Mouse (Mus musculus): ENCODE measurements around the gene Scoc.
"Not testable (repeated sequence)": the region's sequence is repeated elsewhere in the genome, so short reads cannot be mapped to it uniquely, and the experiment has no call there.

The Scoc gene

DNA sequence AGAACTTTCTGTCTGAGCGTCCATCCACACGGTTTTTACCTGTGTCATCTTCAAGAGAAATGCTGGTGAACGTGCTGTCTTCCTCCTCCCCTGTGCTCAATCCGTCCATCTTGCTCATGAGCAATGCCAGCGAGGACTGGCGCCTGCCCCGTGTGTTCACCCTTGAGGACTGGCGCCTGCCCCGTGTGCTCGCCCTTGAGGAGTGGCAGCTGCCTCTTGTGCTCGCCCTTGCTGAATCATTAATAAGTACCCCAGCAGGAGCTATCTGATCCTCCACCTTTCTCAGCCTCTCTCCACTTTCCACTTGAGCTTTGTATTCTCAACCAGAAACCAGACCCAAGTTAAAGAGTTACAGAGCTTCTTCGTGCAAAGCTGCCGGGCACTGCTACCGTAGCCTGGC lies at the start of gene Scoc:
Scoc (minus strand) TSS at position 170 of the 400 bp plus-strand sequence.
- DNase-seq (ENCODE audit: low spot score), result no peak

DNA sequence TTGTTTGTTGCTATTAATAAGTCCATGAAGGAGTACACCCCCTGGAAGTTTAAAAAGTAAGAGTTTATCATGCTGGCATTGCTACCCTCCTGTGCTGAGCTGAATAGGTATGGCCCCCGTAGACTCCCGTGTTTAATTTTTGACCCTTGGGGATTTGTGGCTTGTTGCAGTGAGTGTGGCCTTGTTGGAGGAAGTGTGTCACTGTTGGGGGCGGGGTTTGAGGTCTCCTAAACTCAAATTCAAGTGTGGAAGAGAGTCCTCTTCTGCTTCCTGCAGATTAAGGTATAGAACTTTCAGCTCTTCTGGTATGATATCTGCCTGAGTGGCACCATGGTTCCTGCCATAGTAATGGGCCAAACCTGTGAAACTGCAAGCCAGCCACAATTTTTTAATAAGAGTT lies 1.4 kb upstream of the Scoc start:
- no peak for DNase-seq (ENCODE audit: low spot score)

DNA sequence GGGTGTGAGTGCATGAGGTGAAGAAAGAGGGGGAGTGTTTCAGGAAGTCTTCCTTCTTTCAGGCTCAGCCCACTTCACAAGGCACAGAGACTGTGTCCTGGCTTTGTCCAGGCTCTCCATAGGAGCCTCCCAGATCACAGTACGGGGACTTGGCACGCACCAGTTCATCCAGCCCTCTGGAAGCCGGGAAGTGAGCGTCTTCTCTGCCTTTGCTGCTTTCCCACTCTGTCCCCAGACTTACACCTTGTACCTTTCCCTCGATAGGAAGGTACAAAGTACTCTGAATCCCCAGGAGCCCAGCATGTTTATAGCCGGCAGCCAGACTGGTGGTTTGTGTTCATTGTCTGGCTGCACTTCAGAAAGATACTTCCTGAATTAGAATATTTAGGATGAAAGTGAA lies 1.1 kb downstream of the Scoc start:
- no peak for DNase-seq (ENCODE audit: low spot score)

DNA sequence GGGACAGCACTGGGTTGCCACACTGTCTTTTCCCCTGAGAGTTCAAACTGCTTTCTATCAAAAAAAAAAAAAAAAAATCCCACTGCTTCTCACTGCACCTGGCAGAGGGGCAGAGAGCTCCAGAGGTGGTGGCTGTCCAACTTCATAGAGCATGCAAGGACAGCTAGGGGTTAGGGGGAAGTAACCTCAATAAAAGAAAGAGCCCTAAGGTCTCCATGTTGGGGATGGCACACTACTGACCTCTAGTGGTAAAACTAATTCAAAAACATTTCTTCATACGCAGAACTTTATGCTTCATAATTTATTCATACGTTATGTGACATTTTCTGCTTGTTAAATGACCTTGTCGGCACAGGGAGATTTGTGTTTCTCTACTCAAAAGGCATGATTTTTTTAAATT lies 7.1 kb downstream of the Scoc start:
- DNase-seq (ENCODE audit: low spot score), result no peak

DNA sequence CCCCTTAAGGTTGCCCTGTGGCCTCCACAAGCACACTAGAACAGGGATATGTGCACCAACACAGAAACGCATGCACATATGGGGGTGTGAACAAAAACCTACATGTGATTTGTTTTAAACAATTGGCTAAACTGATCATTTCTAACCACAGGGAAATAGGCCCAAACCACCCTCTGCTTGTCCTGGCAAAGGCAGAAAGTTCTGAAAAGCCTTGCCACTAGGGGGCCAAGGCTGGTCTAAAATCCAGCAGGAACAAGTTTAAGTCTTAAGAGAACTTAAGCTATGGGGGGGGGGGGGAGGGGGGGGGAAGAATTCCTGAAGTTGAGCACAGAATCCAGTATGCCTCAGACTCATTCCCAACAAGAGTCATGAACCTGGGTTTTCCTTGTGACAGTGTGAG lies 8.2 kb downstream of the Scoc start:
- no peak for DNase-seq (ENCODE audit: low spot score)

DNA sequence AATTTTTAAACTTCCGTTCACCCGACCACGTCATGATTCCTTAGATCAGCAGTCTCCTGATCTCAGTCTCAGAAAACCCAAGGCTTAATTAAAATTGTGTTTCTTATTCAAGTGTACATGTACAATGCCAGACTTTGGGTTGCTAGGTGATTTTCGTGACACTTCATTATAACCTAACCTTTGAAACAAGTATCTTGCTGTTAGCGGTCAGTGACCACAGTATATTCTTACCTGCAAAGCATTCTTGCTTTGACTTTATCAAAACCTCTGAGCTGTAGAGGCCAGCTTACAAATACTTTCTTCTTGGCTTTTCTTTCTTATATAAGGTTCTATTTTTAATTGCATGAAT lies 15.2 kb downstream of the Scoc start:
- no peak for DNase-seq (ENCODE audit: low spot score)

DNA sequence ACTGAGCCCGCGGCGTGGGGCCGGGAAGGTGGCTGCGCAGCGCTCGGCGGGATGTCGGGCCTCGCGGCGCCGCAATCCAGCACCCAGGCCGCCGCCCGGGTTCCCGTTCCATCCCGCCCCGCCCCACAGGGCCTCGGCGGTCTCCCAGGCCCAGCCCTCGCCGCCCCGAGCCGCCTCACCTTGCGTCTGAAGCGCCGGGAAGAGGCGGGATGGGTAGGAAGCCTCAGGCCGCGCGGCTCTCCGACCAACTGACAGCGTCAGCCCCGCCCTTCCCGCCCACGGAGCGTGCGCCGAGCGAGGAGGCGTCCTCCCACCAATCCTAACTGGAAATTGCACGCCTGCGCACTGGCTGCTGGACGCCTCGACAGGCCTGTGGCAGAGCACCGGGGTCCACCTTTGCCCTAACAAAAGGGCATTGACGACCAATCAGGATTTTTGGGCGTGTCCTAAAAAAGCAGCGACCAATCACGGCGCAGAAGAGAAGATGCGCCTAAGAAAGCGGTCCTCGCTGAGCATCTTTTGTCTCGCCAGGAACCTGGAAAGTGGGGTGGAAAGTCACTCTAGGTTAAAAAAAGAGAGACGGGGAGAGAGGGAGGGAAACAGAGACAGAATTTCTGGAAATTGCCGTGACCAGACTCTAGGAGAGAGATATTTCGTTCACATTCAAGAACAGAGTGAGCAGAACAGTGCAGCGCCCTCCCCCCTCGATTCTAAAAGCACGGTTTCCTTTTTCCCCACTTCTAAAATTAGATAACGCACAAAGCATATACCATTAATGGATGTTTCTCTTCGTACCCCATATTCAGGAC lies 15.7 kb downstream of the Scoc start:
- DNase-seq (ENCODE audit: low spot score), result peak; percentile 85

DNA sequence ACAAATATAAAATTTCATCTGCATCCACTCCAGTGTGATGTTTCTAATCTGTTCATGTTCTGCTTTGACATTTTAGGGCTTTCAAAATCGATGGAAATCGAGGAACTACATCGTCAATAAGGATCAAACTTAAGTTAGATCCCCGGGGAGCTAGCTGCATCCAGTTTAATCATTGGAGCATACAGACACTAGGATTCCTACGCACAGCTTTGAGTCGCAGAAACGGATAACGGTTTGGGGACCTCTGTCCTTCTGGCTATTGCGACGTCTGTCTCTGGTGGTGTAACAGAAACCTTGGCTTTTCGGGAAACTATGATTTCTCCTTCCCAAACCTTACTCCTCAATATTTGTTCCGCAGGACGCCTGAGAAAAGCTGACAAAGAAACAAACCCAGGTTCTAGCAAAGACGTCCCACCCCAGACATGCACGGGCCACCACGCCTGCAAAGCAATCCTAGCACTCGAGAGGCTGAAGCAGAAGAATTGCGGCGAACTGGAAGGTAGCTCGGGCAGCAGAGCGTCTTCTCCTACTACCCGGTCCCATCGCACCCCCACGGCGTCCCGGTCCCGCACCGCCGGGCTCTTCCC lies 16.4 kb downstream of the Scoc start:
- no peak for DNase-seq (ENCODE audit: low spot score)

DNA sequence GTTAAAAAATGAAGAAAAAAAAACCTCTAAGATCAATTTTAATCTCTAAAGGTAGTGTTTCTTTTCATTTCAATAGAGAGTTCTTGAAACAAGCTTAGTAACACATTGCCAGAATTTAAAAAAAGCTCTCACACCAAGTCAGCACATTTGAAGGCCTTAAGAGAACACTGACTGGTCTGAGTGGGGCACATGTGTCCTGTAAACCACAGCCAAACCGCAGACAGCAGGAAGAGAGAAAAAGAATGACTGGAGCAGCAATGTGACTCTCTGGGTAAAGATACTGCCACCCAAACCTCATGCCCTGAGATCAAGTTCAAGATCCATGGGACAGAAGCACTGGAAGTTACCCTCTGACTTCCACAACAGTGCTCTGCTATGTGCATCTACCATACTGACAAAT lies 21.1 kb downstream of the Scoc start:
- DNase-seq (ENCODE audit: low spot score), result no peak

DNA sequence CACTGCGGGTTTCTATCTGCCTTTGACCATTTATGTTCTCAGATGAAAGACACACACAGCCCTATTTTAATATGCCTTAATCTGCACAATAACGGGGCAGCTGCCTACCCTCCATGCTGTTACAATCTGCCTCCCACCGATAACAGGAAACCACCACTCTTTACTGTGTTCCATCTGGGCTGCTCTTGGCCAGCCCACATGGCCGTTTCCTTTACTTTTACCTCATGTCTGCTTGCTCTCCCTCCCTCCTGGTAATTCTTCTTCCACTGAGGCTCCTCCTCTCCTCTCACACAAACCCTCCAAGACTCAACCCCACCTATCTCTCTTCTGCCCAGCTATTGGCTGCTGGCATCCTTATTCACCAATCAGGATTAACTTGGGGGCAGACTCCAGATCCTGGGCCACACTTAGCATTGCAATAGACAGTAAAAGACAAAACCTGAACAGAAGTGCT lies 29.1 kb downstream of the Scoc start:
- no peak for DNase-seq (ENCODE audit: low spot score)

DNA sequence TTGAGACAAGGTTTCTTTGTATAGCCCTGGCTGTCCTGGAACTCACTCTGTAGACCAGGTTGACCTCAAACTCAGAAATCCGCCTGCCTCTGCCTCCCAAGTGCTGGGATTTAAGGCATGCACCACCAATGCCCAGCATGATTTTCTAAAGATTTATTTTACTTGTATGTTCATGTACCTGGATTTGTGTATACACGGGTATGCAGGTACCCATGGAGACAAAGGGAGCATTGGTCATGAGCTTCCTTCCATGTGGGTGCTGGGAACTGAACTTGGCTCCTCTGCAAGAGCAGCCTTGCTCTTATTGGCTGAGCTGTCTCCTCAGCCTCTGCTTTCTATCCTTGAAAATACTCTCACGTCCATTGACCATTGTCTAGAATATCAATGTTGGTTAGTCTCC lies 29.6 kb downstream of the Scoc start:
- not testable (repeated sequence) for DNase-seq (ENCODE audit: low spot score)

DNA sequence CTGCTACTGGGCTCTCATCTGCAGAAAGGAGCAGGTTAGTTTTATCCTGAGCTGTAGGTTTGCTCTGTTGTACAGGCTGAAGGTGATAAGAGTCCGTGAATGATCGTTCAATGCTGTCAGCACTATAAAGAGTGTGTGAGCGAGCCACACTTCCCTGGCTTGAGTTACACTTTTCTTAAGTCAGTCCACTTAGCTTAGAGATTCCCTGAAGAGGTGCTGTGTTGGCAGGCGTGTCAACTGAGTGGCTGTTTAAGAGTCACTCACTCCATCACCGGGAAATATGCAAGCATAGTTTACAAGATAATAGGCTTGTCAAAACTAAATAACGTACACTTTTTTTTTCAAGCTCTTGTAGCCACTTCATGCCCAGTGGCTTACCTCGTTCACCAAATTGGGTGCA lies 31.2 kb downstream of the Scoc start:
- DNase-seq (ENCODE audit: low spot score), result no peak

DNA sequence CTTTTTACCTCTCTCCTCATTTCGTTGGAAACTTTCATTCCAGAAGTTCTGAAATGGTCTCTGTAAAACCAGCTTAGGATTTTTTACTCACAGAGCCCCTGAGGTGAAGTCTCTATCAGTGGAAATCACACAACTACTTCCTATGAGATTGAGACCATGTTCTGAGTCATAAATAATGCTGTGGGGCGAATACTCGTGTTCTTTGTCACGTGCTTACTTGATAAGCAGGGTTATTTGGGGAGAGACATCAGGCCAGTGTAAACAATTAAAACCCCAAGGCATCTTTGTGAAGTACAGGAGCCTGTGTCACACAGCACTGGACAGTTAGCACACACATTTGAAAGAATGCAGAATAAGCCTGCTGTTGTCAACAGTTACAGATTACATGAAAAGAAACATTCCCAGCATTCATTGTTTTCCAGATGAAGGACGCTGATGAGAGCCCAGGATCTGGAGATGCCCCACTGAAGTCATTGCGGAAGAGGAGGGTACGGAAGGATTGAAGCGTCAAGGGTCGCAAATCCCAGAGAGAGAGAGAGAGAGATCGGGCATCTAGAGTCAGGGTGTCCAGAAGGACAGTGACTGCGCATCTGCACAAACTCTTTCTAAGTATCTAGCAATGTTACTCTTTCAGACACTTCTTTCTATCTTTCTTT lies 32.0 kb downstream of the Scoc start:
- no peak for DNase-seq (ENCODE audit: low spot score)

DNA sequence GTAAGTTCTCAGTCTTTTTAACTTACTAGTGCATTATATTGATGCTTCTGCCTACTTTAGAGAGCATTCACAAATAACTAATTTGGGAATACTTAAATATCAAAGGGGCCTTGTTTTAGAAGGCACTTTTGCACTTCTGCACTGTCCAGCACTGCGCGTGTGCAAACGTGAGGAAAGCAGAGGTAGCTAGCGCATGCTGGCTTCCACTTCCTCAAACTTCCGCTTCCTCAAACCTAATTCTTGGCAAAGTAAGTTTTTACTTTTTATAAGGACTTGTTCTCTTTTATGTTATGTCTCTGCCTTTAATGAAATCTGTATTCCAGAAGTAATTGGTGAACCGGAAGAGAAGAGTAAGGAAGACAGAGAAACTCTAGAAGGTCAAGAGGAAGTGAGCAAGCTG lies 33.0 kb downstream of the Scoc start:
- no peak for DNase-seq (ENCODE audit: low spot score)

DNA sequence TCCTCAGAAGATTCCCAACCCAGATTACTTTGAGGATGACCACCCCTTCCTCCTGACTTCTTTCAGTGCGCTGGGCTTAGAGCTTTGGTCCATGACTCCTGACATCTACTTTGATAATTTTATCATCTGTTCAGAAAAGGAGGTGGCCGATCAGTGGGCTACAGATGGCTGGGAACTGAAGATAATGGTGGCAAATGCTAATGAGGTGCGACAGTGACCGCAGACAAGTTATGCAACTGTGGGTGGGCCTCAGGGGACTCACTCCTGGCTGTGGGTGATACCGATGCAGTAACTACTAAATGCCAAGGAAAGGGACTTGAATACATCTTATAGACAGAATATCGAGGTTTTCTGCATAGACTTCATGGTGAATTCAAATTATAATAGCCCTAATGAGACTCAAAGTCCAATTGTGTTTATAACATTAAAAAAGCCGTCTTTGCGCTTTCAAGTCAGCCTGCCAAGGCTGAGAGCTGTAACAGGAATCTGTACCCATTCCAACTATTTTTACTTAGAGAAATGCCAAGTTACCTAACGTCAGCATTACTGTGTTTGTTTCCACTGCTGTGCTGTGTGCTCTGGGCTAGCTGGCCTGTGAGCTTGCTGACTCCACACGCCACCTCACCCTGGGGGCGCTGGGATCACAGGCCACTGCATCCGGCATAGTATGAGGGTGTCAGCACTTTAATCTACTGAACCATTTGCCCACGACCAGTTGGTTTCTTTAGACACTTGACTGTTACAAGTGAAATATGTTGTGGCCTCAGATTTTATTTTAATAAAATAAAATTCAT lies 35.0 kb downstream of the Scoc start:
- no peak for DNase-seq (ENCODE audit: low spot score)

DNA sequence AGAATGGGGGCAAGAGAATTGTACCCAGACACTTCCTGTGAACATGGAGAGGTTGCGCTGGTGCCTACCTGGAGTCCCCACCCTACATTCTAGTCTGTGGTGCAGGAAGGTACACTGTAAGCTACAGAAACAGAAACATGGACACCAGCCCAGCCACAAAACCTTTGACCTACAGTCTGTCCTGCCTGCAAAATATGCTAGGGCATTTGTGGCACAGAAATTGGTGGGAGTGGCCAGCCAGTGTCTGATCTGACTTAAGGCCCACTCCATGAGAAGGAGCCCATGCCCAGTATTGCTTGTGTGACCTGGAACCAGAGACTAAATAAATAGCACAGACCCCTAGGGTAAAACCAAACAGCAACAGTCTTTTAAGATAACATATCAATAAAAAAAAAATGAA lies 36.8 kb downstream of the Scoc start:
- DNase-seq (ENCODE audit: low spot score), result no peak

DNA sequence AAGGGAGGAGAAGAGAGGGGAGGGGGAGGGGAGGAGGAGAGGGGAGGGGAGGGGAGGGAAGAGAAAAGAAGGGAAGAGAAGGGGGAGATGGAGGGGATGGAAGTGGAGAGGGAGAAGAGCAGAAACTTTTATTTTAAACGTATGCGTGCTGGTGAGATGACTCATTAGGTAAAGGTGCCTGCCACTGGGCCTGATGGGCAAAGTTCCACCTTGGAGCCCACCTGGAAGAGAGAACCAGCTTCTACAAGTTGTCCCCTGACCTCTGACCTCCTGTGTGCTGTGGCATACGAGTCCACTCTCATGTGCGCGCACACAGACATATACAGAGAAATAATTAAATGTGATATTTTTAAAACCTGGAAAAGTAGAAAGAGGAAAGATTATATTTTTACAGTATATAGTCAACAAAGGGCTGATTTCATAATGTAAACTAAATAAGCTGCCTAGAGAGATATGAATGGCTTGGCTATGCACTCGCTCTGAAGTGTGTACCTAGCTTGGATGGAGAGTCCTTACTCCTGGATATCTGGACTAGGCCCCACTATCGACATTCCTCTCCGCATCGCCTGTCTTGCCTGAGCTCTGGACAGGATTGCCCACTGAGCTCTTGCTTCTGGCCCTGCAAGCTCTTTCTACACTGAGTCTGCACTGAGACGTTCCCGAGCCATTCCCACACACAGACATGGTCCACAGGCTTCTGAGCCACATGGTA lies 39.2 kb downstream of the Scoc start:
- no peak for DNase-seq (ENCODE audit: low spot score)

DNA sequence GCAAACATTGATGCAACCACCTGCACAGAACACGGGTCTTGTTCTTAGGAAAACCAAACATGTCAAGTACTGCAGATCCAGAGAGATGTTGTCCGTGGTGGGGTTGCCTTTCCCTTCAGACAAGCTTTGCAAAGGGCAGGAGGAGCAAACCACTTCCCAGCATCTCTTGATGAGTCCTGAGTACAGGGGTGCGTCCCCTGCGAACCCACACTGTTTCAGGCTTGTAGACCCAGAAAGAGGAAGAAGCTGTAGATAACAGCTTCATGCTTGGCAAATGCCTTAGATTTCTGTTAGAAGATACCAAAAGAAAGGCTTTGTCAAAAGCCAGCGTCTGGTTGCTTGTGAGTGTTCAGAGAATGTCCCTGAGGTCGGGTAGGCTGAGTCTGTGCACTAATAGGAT lies 40.2 kb downstream of the Scoc start:
- no peak for DNase-seq (ENCODE audit: low spot score)

DNA sequence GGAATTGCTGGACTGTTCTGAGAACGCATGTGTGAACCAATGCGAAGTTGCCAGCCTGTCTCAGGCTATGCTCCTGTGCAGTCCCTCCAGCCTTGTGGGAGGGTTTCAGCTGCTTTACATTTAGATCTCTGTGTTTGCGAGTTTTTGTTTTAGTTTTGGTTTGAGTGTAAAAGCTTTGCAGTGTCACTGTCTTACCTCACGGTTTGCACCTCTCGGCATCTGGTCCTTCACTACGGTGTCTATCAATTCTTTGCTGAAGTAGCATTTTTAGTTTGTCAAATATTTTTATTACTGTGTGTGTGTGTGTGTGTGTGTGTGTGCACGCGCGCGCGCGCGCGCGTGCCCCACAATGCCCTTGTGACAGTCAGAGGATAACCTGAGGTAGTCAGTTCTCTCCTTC lies 41.3 kb downstream of the Scoc start:
- no peak for DNase-seq (ENCODE audit: low spot score)

DNA sequence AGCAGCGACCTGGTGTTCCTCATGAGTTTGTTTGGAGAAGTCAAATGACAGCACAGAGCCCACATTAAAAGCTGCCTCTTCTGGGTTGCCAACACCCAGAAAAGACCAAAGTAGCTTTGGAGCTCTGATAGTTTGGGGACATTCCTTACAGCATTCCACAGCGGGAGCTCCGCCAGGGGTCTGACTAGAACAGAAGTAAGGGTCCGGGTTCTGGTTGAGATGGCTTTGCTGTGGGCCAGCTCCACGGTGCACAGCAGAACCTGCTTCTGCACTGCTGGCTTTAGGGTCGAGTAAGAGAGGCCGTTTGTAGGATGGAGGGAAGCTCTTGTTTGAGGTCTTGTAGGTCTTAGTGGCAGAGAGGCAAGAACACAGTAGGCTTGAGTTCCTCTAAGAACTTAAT lies 49.7 kb downstream of the Scoc start:
- no peak for DNase-seq (ENCODE audit: low spot score)

DNA sequence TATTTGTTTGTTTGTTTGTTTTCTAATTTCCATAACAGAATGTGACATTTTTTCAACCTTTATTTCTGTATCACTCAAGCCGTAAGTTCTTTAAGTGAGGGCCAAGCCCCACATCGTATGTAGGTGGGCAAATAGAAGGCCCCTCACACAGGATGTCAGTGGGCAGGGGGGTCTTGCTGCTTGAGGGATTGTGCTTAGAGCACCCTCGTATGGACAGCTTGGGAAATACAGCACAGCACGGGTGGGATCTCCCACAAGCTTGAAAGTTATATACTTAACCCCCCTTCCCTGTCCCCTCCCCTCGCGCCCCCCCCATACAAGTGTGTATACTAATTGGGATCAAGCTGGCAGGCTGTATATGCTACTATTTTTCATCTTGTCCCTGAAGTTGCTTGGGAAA lies 51.4 kb downstream of the Scoc start:
- DNase-seq (ENCODE audit: low spot score), result no peak

DNA sequence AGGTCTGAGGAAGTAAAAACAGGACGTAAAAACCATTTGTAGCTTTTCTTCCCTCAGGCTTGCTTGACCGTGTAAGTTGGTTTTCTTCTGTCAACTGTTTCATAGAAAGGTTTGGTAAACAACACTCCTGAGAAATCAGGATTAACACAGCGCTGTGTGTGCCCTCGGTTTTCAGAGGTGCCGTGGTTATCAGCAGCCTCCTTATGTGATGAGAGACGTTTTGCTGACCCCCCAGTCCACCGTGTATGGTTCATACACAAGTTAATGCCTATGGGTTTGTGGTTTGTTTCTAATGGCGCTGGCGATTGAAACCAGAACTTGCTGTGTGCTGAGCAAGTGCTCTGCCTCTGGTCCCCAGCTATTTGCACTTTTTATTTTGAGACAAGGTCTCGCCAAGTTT lies 52.6 kb downstream of the Scoc start:
- no peak for DNase-seq (ENCODE audit: low spot score)

All from layer of hippocampus, adult 9-10 months (tissue).